Mouse (Mus musculus): ENCODE results near the gene Gm49369.
"Not testable (repeated sequence)": the region's sequence is repeated elsewhere in the genome, so short reads cannot be mapped to it uniquely, and the experiment has no call there.

Gene Gm49369

DNA sequence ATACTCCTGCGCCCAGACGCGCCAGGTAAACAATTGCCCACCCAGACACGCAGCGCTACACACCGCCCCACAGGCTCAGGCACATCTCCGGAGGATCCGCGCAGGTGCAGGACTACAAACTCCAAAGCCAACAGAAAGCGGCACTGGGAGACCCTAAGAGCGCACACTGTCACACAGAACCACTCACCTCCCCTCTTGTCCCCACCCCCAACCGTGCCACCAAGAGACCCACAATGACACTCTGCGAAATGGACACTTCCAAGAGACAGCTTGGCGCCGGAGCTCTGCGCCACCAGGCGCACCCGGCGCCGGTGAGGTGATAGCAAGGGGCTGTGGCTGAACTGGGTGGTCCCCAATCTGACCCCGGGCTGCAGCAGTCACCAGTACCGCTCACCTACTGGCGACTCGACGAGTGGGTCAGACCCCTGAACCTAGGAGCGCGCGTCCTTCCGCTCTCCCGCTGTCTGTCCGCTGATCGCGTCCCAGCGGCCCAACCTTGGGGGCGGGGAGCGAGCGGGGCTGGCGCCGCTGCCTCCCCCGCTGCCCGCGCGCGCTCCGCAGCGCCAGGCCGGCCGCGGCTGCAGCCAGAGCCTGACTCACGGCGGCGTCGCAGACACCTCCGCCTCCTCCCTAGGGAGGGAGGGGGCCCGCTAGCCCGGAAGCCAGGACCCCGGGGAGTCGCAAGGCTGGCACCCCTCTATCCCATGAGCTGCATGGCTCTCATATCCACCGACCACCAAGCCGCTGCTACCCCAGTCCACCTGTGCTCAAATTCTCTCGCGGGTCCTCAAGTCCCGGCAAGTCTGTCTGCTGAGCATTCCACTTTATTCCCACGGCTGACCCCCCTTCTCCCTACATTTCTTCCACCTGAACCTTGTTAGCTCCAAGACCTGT is 10.5 kb downstream of the Gm49369 start:
- DNase-seq (ENCODE audit: low spot score in 2 of 2) = no peak

DNA sequence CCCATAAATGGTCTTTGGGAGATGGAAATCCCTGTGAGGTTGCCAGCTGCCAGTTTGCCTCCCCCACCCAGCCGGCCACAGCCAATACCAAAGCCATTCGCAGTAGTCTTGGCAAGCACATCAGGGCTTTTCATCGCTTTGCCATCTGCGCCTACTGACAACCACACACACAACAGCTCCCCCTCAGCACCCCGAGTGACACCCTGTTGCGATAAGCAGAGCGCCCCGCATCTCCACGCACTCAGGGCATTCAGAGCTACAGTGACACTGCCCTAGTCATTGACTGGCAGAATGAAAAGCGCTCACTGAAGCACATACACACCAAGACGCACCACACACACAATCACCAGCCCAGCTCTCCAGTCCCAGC is 11.1 kb downstream of the Gm49369 start:
- DNase-seq (ENCODE audit: low spot score in 2 of 2) = no peak

DNA sequence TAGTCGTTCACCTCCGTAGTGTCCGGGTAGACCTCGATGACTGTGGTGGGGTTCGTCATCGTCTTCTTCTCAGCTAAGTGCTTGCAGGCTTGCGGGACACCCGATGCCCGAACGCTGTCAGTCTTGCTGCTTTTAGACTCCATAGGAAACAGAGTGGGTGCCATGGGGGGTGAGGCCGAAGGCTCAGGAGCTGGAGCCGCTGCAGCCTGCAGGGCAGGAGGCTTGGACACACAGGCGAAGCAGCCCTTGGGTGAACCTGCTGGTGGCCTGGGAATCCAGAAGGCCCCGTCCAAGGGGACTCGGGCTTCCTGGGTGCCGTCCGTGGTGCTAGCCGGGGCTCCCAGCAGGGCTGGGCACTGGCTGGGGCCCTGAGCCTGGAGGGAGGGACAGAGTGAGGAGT is 11.5 kb downstream of the Gm49369 start:
- no peak for DNase-seq (ENCODE audit: low spot score in 2 of 2)

DNA sequence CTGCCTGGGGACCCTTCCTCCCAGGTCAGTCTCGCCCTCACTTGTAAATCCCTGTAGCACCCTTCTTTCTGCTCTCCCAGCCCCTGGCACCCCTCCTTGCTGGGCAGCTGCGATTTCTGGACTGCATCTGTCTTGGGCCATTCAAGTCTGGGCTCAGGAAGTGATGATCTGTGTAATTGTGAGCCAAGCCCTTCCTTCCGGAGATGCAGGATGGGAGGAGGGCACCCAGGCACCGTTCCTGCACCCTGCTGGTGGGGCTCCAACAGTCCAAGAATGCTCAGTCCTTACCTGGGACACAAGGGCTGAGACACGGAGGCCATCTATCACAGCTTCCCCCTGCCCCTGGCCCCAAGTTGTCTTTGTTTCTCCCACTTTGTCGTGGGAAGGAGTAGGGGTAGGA is 12.6 kb downstream of the Gm49369 start:
- DNase-seq (ENCODE audit: low spot score in 2 of 2) = no peak

DNA sequence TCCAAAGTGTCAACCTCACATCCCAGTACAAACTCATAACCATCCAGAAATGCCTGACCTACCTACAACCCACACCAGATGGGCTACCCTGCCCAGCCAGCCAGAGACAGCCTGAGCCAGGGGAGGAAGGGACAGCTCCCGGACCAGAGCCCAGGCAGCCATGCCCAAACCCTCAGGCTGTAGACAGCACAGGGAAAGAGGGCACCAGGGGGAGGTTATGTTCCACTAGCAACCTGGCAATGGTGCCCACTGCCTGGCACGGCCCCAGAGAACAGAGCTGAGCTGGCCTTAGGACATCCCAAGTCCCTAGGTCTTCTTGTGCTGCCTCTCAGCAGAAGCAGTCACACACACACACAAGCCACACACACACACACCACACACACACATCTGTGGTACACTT is 13.6 kb downstream of the Gm49369 start:
- DNase-seq (ENCODE audit: low spot score in 2 of 2) = no peak

DNA sequence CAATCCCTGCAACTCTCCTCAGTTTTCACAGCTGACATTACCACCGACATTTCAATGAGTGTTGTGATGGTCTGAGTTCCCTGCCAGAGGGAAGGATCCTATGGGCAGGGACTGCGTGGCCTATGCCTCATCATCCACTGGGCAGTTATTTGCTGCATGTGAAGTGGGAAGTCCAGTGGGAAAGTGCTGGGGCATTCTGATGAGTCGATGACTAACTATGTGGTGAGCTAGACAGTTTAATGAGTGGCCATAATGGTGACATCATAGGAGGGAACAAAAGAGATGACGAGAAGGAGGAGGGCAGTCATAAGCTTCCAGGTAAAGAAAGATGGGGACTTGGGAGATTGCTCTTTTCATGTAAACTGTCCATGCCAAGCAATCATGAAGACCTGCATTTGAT is 19.4 kb downstream of the Gm49369 start:
- DNase-seq (ENCODE audit: low spot score in 2 of 2) = no peak

DNA sequence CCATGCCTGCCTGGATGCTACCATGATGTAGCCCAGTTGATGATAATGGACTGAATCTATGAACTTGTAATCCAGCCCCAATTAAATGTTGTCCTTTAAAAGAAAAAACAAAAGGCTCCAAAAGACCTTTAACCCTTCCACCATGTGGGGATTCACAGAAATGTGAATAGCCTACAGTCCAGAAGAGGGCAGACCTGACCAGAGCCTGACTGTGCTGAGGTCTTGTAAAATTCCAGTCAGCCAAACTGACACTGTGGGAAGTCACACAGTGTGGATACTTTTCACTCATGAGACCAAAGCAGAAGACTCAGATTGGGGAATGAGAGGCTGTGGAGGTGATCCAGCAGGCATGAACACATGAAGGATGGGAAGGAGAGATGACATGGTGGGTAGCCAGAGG is 21.7 kb downstream of the Gm49369 start:
- DNase-seq (ENCODE audit: low spot score in 2 of 2) = no peak

DNA sequence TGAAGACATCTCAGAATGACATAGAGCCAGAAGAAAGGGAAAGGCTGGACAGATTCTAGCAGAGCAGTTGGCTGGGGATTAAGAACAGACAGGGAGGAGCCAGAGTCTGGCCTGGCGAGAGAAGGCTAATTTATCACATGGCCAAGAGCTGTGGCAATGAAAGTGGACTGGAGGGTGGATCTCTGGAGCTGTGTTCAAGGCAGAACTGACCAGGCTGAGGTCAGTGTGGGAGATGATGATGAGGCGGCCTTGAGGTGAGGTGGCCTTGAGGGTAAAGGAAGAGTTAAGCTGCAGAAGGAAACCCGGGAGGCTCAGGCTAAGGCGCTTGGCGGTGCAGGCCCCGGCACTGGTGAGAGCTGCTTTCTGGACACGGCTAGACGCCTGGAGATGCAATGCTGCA is 23.3 kb downstream of the Gm49369 start:
- no peak for DNase-seq (ENCODE audit: low spot score in 2 of 2)

DNA sequence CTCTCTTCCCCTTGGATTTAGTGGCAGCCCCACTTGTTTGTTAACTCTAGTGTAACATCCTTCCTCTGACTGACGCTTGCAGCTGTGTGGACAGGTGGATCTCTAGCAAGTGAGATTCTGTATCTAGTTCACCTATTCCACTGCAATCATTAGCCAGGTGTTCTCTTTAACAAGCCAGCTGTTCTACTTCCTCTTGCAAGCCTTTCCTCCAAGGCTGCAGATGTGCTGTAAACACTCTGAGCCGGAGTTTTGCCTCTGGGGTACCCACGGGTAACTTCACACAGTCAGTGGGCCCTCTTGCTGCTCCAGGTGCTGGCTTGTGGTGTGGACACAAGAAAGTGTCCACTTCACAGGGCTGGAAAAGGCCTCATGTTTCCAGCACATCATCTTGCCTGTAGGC is 24.9 kb downstream of the Gm49369 start:
- no peak for DNase-seq (ENCODE audit: low spot score in 2 of 2)

DNA sequence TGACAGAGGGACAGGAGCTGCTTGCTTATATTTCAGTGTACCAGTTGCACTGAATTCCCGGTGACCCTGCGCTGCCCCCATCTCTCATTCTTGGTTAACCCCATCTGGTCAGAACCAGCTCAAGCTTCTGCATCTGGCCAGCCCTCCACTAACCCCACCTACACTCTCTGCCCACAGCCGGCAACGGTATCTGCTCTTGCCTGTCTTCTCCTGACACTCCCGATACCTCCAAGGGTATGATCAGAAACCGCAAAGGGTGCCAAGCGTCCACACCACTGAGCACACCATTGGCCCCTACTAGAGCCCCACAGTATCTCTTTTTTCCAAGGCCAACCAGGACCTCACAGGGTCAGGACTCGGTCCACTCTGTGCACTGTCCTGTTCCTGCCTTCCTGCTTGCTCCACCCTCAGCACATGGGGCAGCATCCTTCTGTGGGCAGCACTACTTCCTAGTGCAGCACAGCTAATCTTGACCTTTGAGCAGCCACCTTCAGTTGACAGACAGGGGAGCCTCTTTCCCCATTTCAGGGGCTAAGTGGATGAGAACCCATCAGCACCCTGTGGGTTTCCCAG is 27.7 kb downstream of the Gm49369 start:
- DNase-seq (ENCODE audit: low spot score in 2 of 2) = no peak

DNA sequence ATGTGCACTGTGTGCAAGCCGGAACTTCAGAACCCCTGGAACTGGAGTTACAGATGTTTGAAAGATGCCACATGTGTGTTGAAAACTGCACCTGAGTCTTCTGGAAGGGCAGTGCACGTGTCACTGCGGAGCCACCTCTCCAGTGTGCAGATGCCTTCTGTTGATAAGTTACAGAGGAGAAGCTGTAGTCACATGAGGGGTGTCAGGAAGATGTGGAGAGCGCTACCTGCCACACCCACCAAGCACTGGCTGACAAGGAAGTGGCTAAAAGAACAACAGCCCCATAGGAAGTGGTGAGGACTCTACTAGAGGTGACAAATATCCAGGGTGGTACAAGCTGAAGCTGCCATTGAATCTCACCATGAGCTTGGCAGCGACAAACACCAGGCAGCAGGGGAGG is 28.6 kb downstream of the Gm49369 start:
- no peak for DNase-seq (ENCODE audit: low spot score in 2 of 2)

DNA sequence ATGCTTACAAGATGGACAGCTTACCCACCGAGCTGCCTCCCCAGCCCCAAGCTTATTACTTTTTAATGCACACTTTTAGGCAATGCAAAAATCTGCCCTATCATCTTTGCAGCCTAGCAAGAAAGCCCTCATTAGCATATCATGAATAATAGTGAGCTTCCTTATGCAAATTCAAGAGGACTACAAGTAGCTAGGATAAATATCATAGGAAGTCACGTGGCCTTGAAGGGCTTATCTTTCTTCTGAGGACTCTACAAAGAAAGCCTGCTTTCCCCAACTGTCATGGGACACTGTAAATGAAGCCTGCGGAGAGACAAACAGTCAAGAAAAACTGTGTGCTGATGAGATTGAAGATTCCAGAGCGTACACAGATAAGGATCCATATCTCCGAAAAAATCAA is 30.9 kb downstream of the Gm49369 start:
- no peak for DNase-seq (ENCODE audit: low spot score in 2 of 2)

DNA sequence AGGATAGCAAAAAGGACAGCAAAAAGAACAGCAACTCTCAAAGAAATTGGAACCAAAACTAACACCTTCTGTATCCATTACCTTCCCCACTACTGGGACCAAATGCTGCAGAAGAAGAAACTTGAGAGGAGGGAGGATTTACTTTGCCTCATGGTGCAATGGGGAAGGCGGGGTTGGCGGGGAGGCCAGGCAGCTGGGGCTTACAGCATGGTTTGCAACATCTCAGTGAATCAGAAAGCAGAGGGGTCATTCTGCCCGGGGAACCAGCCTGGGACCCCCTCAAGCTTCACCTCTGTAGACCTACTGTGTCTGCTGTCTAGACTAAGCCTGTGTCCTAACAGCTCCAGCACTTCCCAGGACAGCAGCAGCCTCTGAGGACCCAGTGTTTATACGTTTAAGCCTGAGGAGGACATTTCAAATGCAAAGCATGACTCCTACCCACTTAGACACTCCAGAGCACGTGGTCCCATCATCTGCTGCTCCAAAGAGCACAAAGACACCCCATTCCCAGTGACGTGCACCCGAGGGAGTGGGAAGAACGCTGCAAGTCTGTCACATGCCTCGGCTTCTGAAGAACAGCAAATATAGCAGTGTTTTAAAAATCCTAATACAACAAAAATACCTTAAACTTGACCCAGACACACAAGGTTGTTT is 33.0 kb downstream of the Gm49369 start:
- peak in 1 of 2 experiments; percentile 46 for DNase-seq (ENCODE audit: low spot score in 2 of 2)

DNA sequence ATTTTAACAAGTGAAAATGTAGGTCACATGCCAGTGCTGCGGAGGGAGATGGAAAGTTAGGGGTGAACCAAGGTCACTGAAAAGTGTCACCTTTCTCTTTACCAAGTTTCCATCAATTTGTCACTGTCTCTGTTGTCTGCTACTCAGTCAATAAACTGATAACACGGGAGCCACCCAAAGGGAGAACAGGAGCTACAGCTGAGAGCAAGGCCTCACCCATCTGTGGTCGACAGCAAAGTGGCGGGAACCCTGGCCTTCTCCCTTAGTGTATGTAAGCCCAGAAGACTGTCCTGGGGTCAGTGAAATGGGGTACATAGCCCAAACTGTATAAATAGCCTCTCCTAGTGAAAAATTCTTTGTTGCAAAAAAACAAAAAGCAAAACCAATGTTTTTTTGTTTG is 34.9 kb downstream of the Gm49369 start:
- no peak for DNase-seq (ENCODE audit: low spot score in 2 of 2)

DNA sequence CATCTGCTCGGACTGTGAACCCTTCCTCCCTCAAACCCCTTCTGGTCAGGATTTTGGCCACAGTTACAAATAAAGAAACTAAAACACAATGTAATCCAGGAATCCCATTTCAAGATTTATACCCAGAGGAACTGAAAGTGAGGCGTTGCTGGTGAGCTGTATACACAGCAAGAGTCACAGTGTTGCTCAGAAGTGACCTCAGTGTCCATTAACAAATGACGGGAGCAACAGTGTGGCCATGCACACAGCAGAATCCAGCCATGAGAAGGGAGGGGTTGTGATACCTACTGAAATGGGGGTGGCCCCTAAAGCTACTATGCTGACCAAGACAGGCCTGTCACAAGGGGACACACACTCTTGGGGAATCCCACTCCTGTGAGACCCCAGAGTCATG is 40.2 kb downstream of the Gm49369 start:
- no peak for DNase-seq (ENCODE audit: low spot score in 2 of 2)

DNA sequence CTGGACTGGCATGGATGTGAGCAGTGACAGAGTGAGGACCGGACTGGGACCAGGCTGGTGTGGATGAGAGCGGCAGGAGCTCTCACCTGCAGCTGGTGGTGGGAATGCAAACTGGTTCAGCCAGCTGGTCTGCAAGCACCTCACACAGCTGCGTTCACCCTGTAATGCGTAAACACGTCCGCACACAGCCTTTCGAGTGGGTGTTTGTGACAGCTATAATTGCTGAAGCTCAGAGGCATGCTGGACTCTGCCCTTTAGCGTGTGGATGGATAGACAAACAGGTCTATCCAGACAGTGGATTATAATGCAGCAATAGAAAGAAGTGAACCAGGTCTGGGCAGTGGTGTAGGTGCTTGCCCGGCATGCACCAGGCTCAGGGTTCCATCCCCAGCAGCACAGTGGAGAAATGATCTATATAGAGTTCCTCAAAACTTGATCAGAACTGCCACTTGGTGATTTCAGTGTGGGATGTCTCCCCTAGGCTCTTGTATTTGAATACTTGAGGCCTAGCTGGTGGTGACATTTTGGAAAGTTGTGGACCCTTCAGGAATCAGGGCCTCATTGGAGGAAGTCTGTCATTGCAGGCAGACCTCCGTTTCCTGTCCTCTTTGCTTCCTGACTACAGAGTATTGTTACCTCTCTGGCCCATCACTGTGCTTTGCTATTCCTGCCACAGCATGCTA is 40.8 kb downstream of the Gm49369 start:
- DNase-seq (ENCODE audit: low spot score in 2 of 2) = peak in 1 of 2 experiments; percentile 42

DNA sequence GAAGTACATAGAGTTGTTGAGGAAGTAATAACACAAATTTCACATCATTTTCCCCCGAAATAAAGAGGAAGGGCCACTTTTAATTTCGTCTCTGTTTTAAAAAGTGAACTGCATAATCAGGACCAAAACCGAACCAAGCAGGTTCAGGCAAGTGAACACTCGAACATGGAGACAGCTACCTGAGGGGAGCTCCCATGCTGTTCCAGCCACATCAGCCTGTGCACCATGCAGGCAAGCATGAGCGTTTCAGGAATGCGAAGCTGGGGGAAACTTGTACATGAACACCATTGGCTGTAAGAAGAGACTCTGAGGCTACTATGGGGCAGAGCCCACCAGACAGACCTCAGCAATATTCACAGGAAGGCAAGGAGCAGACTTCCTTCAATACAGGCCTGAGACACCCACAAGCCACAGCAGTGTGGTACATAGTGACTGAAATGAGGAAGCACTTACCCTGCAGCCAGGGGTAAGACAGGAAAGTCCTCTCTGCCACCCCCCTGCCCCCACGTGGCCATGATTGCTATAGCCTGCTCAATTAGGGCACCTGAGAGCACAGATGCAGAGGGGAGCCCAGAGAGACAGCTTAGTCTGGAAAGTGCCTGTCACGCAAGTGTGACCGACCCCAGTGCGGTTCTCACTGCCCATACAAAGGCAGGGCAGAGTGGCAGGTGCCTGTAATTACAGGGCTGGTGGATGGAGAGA is 42.0 kb downstream of the Gm49369 start:
- no peak for DNase-seq (ENCODE audit: low spot score in 2 of 2)

DNA sequence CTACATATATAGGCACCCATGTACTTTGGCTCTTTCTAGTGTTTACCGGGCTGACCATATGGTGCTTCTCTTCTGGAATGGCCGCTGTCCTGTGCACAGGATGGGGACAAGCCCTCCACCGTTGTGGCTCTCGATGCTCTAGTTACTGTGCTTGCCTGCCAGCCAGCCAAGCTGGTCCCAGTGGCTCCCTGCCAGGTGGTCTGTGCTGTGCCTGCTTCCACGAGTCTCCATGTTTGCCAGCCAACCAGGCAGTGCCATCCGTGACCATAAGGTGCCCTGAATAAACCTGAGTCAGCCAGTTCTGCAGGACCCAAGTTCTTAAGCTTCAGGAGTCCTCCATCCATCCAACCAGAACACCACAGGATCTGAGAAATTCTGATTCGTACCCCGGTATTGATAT is 47.3 kb downstream of the Gm49369 start:
- no peak for DNase-seq (ENCODE audit: low spot score in 2 of 2)

DNA sequence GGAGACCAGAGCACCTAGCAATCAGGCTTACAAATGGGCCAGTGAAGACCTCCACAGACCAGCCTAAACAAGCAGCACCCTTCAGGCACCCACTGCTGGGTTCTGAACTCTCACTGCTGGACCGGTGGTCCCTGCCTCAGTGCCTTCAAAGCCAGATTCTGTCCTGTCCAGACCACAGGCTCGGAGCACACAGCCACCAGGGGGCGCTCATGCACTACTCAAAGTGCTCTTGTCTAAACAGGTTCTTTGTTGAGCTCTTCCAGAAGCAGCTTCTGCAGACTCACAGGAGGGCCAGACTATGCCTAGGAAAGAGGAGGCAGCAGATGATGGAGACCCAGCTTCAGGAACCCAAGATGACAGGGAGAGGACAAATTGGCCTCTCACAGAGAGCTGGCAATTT is 48.2 kb downstream of the Gm49369 start:
- peak; percentile 87 for DNase-seq (ENCODE audit: low spot score in 2 of 2)

DNA sequence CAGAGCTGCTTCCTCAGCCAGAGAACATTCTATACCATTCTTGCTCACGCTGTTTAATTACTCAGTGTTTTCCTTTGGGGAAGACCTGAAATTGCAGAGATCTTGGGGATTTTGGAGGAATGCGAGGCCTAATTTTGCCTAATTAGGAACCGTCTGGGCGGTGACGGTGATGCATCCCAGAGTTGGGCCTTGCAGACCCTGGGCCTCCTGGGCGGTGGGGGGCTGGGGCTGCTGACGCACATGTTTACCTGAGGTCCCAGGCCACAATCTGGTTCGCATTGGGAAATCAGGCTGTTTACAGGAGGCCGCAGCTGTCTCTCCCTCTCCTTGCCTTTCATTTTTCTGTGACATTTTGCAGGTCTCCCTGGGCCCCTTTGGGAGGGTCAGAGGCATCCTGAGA is 49.7 kb downstream of the Gm49369 start:
- not testable (repeated sequence) for DNase-seq (ENCODE audit: low spot score in 2 of 2)

DNA sequence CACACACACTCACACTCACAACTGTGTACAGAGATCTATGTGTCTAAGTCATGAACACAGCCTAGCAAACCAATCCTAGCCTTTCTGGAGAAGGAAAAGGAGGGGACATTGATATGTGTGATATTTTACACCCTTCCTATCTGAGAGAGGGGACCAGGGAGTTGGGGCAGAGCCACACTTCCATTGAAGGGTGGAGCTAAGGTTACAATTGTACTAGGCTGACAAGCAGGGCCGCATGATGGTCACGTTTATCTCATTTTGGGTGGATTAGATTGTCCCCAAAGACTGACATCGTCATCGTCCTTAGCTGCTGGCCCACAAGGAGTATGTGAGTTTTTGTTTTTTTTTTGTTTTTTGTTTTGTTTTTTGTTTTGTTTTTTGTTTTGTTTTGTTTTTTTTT is 51.2 kb downstream of the Gm49369 start:
- DNase-seq (ENCODE audit: low spot score in 2 of 2) = no peak

DNA sequence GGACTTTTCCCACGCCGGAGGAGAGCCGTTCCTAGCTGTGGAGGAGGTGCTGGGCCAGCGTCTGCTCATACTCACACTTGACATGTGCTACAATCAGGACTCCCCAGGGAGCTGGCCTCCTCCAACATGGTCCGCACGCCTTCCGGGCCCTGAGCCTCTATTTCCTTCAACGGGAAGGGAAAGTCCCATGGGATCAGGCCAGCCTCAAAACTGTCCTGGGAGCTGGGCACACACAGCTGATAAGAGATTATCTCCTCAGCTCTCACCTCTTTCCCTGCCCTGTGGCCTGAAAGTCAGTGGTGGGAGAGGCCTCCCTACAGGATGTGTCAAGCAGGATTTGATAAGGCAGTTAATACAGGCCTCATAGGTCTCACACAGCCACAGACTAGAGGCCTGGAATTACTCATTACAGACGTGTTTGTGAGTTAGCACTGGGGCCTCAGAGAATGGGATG is 52.2 kb downstream of the Gm49369 start:
- DNase-seq (ENCODE audit: low spot score in 2 of 2) = no peak

Measured in urinary bladder, postnatal 36 days (tissue).